Comparison of ENCODE assay signal across 9 mouse cellular contexts in the genomic region with DNA sequence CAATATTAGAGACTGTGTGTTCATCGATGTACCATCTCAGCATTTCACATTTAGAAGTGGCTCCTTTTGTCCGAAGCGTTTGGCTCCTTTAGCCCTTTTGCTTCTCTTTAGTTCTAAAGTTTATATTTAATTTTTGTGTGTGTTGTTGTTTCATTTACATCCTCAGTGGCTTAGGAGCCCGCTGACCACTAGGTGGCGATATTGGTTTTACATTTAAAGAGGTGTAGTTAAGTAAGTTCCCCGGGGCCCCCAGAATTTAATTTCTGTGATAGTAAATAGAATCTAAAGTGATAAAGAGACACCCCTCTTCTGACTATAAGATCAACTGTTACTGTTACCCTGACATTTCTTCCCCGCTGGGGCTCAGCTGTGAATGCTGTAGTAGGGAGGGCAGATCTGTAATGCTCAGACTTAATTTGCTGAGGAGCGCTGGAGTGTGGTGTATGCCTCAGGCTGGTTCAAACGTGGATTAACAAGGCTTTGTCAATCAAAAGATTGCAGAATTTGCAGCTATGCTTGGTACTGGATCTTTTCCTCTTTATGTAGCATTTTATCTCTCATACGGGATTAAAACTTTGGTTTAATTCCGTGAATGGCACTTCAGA. TPM values are rescaled to one million over a fixed set of nuclear protein-coding genes. Genes with fewer than 3 reads are reported as not detected.
A peak's percentile ranks its signal among the peaks of the same experiment; 100 is the strongest.
DNase-seq lines count a peak whose midpoint lies in the region; ATAC-seq and TF ChIP-seq lines count a peak whose summit lies in the region.
"Had no signal": no experiment of that assay in that cellular context is flagged by ENCODE, and none has a peak within 500 bp of the region (broad histone marks: within the 10 kb centered on the region; RNA-seq: fewer than 3 reads in every experiment).

No protein-coding gene starts in this region.

- no peaks in the 10 kb centered on the region for H3K36me3 ChIP-seq in heart, postnatal 0 days (replicated peaks; ENCODE audit: control insufficient read depth, insufficient read depth, low read length)
- H3K36me3 ChIP-seq in midbrain, embryonic 13.5 days: peaks cover under 1% of the 10 kb centered on the region; the same call in 1 of the 2 replicates
- H3K36me3 ChIP-seq in splenic B cell, adult 2 months (ENCODE audit: control insufficient read depth, insufficient read depth, low read length, poor library complexity, severe bottlenecking): no peaks in the 10 kb centered on the region
- H3K36me3 ChIP-seq: limb, embryonic 15.5 days had no signal

- peak overlapping the region; percentile 36 for H3K4me3 ChIP-seq in heart, postnatal 0 days (ENCODE audit: low read depth, low read length)
- no peak overlapping the region for H3K4me3 ChIP-seq in midbrain, embryonic 13.5 days (replicated peaks)
- H3K4me3 ChIP-seq: limb, embryonic 15.5 days had no signal

- TF ChIP-seq CTCF in heart, postnatal 0 days (IDR thresholded peaks at IDR 0.05; ENCODE audit: low read depth): peak; percentile 60

- no peak for ATAC-seq in heart, postnatal 0 days (ENCODE audit: insufficient read depth, low read depth)
- peak; percentile 87 for ATAC-seq in midbrain, embryonic 13.5 days

- 24% methylated on average over 11 of the region's 11 CpGs for WGBS in heart, postnatal 0 days
- WGBS in midbrain, embryonic 13.5 days: 43% methylated on average over 11 of the region's 11 CpGs

- H3K9ac ChIP-seq in heart, postnatal 0 days (replicated peaks; ENCODE audit: low read depth, low read length): no peak overlapping the region
- no peak overlapping the region for H3K9ac ChIP-seq in midbrain, embryonic 13.5 days (replicated peaks)
- H3K9ac ChIP-seq: limb, embryonic 15.5 days had no signal

- H3K4me1 ChIP-seq in heart, postnatal 0 days (ENCODE audit: control insufficient read depth, insufficient read depth): peaks cover 3% of the 10 kb centered on the region; the same call in 1 of the 2 replicates
- H3K4me1 ChIP-seq in midbrain, embryonic 13.5 days (replicated peaks): peaks cover 28% of the 10 kb centered on the region

- no peaks in the 10 kb centered on the region for H3K27me3 ChIP-seq in heart, postnatal 0 days (ENCODE audit: control insufficient read depth, insufficient read depth, low read length)
- no peaks in the 10 kb centered on the region for H3K27me3 ChIP-seq in midbrain, embryonic 13.5 days
- H3K27me3 ChIP-seq in splenic B cell, adult 2 months (ENCODE audit: control insufficient read depth, insufficient read depth, low read length, poor library complexity, severe bottlenecking): no peaks in the 10 kb centered on the region
- H3K27me3 ChIP-seq: limb, embryonic 15.5 days had no signal

- intact Hi-C loops in gastrocnemius, postnatal 36 days (cut with DNase I): loop anchor here (5.0 kb wide), 1 partner anchor 139 kb away; no protein-coding TSS in a partner anchor

- peak; percentile 3 for DNase-seq in gastrocnemius, adult 18-20 months (ENCODE audit: low spot score)
- no peak for DNase-seq in gastrocnemius, postnatal 36 days
- DNase-seq in NIH3T3 (ENCODE audit: low read depth): peak; percentile 85
- DNase-seq in embryo, embryonic 11.5 days (ENCODE audit: low read depth, low spot score): peak; percentile 58
- peak; percentile 61 for DNase-seq in heart, postnatal 0 days (ENCODE audit: low spot score)
- DNase-seq in layer of hippocampus, adult 9-11 months: peak; percentile 67
- peak; percentile 61 for DNase-seq in splenic B cell, adult 2 months (ENCODE audit: low read depth, low spot score)

- peak overlapping the region; percentile 62 for H3K4me2 ChIP-seq in heart, postnatal 0 days (ENCODE audit: low read depth, low read length)
- peak overlapping the region; percentile 36 for H3K4me2 ChIP-seq in midbrain, embryonic 13.5 days (replicated peaks)
- H3K4me2 ChIP-seq: limb, embryonic 15.5 days had no signal

- no peak overlapping the region for H3K27ac ChIP-seq in heart, postnatal 0 days (ENCODE audit: low read depth)
- H3K27ac ChIP-seq in midbrain, embryonic 13.5 days: peak overlapping the region; percentile 74
- H3K27ac ChIP-seq: limb, embryonic 15.5 days had no signal

- no peak for TF ChIP-seq EP300 in heart, postnatal 0 days (IDR thresholded peaks at IDR 0.05; ENCODE audit: low read depth)

- H3K9me3 ChIP-seq in heart, postnatal 0 days (replicated peaks; ENCODE audit: control insufficient read depth, low read length): peaks cover 8% of the 10 kb centered on the region; the same call in 1 of the 2 replicates
- peaks cover 6% of the 10 kb centered on the region for H3K9me3 ChIP-seq in midbrain, embryonic 13.5 days

RNA-seq across cellular contexts. Expression of a gene that starts 35.2 kb away (rescaled TPM):
- total RNA-seq in gastrocnemius, adult 18-20 months (2021): 1 to 10 TPM; 3.5 to 5.2 TPM
- 1 to 10 TPM; 3.6 to 4.4 TPM for total RNA-seq in gastrocnemius, postnatal 36 days (2021)
- 10.0 and 12.2 TPM in 2 replicates for total RNA-seq in heart, postnatal 0 days (2014; rRNA removed; ENCODE audit: low replicate concordance)
- 5.7 TPM in 2 replicates for polyA plus RNA-seq in heart, postnatal 0 days (2015; fragmentation: Nextera tagmentation; extraction: Ambion mirVana)
- polyA plus RNA-seq in midbrain, embryonic 13.5 days (2015; fragmentation: Nextera tagmentation; extraction: Ambion mirVana): 13.6 and 13.9 TPM in 2 replicates

Comparison
In these comparisons a context has a peak if more than half of its experiments do, and no peak if none do; other contexts are left out.
1. DNase-seq: peak in gastrocnemius, adult 18-20 months (single experiment), NIH3T3 (single experiment), embryo, embryonic 11.5 days (single experiment), heart, postnatal 0 days (single experiment), layer of hippocampus, adult 9-11 months (single experiment) and splenic B cell, adult 2 months (single experiment); none in gastrocnemius, postnatal 36 days (0 of 2).